Mouse (Mus musculus): ENCODE measurements around the gene Mical3. TPM values are rescaled to one million over a fixed set of nuclear protein-coding genes. Genes with fewer than 3 reads are reported as not detected.
A peak's percentile ranks its signal among the peaks of the same experiment; 100 is the strongest.

The Mical3 gene
- total RNA-seq, 4 experiments from 2014 or later = 55.7 to 68.0 (median 57.4) TPM

DNA sequence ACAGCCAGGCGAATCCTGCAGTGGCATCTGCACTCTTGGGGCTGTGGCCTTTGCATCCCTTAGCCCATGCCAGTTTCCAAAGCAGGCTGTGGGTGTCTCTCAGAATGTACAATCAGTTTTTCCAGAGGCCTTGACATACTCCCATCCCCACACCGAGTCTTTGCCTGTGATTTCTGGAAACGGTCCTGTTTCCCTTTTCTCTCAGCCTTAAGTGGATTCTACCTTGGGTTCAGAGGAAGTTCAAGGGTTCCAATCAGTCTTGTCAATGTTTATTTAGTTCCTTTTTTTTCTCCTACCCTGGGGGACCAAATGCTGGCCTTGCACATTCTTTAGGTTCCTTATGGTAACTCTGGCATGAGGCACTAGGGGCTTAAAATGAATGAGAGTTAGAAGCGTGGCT lies 16.0 kb upstream of the Mical3 start:
- DNase-seq (ENCODE audit: low spot score in 2 of 2) = no peak

DNA sequence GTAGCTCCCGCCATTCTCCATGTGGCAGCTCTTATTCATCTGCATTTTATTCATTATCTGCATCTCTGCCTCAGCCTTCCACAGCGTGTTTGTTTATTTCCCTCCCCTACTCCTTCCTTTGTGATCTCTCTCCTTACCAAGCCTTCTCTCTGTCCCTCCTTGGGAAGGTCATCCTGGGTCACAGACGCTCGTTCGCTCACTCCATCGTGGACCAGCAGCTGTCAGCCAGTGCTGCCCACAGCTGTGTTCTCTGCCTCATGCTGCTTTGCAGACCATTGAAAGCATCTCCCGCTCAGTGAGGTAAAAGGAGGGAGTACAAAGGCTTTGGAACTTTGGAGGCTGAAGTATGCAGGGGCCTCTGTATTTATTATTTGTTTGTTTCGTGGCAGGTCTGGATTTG lies 15.1 kb upstream of the Mical3 start:
- no peak for DNase-seq (ENCODE audit: low spot score in 2 of 2)

DNA sequence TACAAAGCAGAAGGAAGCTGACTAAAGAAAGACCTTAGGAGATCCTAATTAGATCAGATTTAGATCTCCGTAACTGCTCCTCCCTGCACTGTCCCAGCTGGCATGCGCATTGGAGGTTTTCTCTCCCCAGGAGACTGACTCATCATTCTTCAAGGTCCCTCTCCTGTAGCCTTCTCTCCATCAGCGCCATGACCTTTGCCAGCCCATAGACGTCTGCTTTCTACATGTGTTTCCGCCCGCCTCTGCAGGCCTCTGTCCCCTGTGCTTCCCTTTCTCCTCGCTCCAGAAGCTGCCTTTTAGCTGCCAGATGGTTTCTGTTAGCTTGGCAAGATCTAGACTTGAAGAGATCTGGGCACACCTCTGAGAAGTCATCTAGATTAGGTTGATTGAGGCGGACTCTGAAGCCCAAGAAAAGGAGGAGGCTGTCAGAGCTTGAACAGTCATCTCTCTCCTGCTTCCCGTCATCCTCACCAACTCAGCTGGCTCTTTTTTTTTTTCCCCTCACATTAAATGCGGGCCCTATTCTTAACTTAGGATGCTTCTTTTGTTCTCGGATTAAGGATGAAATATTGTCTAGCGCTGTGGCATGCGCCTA lies 14.3 kb upstream of the Mical3 start:
- DNase-seq (ENCODE audit: low spot score in 2 of 2) = no peak

DNA sequence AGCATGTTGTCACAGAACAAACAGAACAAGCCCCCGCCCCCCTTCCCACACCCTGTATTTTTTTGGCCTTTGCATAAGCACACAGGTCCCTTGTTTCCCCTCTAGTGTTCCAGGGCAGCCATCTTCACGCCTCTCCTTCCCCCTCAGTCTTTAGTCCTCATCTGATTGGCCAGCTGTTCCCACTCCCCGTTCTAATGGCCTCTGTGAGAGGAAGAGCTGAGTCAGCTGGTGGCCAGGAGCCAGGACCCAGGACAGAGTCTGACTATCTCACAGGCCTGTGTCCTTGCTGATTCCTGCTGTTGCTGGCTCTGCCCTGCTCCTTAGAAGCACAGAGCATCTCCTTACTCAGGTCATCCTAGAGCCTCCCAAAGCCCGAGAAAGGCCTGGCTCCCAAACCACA lies 13.3 kb upstream of the Mical3 start:
- peak in 1 of 2 experiments; percentile 34 for DNase-seq (ENCODE audit: low spot score in 2 of 2)

DNA sequence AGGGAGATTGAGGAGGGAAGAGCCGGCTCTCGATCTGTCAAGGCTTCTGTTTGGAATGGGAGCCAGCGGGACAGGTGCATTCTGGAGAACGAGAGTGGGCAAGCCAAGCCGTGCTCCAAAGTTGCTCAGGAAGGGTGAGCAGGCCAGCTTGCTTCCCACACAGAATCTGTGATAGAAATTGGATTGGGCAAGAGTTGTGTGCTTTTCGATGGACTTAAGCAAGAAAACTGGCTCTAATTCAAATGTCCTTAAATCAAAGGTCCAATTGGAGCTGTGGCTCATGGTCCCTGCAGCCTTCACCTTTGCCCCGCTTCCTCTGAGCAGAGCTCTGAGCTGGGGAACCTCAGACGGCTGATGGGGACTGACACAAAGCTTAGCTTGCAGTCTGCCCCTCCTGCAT lies 12.6 kb upstream of the Mical3 start:
- peak in 1 of 2 experiments; percentile 20 for DNase-seq (ENCODE audit: low spot score in 2 of 2)

DNA sequence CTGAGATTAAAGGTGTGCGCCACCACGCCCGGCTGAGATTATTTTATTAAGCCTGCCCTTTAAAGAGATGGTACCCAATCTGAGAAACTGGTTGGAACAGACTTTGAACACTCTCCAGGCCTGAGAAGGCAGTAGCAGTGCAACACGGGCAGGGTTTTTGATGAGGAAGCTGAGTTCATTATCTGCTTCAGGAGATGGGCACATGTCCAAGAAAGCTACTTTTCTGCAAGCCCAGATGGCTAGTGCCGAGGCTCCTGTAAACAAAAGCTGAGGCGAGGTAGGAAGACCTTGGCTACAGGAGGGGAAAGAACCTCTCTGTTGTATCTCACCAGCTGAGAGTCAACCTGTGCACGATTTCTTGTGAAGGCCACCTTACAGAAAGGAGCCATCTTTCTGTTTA lies 11.5 kb upstream of the Mical3 start:
- DNase-seq (ENCODE audit: low spot score in 2 of 2) = no peak

DNA sequence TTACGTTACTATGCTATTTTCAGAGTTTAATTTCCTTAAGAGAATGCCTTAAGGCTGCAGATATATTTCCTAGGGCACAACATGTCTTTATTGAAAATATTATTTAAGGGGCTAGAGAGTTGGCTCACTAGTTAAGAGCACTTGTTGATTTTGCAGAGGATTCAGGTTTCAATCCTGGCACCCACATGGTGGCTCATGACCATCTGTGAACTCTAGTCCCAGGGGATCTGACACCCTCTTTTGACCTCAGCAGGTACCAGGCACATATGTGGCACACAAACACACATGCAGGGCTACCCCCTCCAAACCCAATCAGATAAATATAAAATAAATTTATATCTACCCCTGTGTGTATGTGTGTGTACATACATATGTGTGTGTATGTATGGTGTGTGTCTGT lies 8.5 kb upstream of the Mical3 start:
- DNase-seq (ENCODE audit: low spot score in 2 of 2) = no peak

DNA sequence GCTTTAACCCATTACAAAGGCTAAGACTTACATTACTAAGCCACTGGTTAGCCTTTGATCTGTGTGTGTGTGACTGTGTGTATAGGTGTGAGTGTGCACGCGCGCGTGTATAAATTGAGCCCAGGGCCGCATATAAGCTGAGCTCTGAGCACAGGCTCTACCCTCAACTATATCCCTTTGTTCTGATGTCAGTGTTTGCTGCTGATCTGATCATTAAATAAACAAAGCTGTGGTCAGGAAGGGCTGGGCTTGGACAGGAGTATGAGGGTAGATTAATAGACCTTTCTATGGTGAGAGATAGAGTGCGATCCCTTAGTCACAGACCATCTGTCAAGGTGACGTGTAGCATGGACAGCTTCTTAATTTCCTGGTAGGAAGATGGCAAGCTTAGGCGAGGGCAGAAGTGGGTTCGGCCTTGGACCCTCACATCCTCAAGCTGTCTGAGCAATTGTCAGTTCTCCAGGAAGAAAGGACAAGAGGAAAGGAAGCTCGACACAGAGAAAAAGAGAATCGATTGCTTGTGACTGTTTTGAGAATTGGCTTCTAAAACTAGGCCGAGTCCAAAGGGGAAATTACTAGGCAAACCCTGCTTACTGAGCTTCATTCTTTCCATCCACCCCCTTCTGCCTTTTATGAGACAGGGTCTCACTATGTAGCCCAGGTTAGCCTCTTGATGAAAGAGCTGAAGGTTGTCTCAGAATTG lies 7.7 kb upstream of the Mical3 start:
- no peak for DNase-seq (ENCODE audit: low spot score in 2 of 2)

DNA sequence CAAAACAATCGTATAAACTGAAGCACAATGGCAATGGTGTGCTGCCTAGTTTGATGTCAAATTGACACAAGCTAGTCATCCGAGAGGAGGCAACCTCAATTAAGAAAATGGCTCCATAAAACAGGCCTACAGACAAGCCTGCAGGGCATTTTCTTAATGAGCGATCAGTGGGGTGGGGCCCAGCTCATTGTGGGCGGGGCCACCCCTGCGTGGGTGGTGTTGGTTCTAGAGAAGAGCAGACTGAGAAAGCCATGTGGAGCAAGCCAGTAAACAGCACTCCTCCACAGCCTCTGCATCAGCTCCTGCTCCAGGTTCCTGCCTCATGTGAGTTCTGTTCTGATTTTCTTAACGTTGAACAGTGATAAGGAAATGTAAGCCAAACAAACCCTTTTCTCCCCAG lies 6.4 kb upstream of the Mical3 start:
- DNase-seq (ENCODE audit: low spot score in 2 of 2) = no peak

DNA sequence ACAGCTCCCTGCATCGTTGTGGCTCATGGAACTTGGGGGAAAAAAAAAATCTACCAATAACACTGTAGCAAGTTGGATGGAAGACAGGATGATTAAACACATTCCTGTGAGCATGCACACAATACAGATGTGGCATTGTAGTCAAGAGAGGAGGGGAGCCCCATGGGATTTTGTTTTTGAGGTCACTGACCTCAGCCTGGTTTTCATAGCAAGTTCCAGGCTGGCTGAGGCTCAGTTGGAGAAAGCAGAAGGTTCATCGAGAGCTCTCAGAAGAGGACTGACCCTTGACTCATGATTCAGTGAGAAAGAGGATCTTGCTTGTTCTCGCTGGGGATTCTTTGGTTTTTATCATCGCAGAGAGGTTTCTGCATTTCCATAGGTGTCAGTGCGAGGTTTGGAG lies 4.1 kb upstream of the Mical3 start:
- DNase-seq (ENCODE audit: low spot score in 2 of 2) = no peak

DNA sequence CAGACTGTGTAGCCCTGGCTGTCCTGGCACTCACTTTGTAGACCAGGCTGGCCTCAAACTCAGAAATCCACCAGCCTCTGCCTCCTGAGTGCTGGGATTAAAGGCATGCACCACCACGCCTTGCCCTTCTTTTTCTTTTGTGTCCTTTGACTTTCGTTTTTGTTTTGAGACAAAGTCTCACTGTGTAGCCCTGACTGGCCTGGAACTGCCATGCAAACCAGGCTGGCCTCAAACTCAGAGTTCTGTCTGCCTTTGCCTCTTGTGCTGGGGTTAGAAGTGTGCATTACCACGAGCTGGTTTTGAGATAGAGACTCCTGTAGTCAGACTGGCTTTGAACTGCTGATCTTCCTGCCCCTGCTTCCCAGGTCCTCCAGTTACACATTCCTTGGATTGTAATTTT lies 3.5 kb upstream of the Mical3 start:
- no peak for DNase-seq (ENCODE audit: low spot score in 2 of 2)

DNA sequence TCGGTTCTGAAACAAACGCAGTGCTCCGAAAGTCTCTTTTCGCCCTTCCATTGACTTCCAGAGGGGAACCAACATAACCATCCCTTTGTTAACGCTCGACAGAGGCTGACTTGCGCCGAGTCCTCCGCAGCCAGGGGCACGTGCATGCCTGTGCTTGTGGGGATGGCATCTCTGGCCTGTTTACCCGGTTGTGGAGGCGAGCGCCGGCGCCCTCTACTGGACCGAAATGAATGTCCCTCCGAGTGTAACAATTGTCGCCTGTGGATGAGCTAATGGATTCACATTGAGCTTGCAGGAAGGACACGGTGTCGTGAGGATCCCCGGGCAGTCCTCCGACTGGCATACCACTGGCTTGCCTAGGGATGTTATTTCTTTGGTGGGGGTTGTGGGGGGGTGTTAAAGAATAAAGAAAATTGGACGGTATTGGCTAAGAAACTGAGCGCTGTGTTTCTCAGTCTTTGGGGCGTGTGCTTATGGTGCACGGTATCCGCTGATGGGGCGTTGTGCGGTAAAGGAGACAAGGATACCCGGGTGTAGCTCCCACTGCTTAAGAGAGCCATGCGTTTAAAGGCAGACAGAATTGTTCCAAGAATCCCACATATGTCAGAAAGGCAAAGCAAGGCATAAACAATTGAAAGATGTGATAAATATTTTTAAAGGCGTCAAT lies 627 bp downstream of the Mical3 start:
- peak; percentile 65 to 67 for DNase-seq (ENCODE audit: low spot score in 2 of 2)

DNA sequence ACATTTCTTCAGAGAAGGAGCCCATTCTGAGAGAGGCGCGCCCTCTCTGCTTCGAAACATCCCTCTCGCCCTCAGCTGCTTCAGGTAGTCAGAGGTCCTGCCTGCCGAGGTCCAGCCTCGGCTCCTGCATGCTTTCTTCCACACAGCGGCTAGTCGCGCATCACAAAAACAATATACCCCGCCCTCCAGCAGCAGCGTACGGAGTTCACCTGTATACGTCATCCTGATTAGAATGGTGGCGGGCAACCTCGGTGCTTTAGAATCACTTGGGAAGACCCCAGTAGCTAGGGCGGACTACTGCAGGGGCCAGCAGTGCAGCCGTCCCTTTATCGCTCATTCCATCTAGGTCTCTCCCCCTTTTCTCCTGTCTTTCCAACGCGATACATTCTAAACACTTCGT lies 1.3 kb downstream of the Mical3 start:
- DNase-seq (ENCODE audit: low spot score in 2 of 2) = no peak

DNA sequence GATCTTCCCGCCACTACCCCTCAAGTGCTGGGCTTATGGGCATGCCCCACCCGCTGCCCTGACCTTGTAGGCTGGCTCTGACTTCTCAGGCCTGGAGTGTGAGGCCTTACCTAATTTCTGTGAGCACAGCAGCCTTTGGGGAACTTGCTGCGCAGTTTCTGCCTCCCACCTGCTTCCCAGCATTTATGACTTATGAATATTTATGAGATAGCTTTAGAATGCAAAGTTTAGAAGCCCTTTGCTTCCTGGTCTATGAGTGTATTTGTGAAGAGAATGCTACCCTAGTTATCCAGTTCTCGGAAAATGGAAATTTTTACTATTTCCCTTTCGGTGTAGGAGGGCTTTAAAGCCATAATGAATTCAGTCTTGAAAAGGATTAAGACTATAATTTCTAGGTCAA lies 2.1 kb downstream of the Mical3 start:
- no peak for DNase-seq (ENCODE audit: low spot score in 2 of 2)

DNA sequence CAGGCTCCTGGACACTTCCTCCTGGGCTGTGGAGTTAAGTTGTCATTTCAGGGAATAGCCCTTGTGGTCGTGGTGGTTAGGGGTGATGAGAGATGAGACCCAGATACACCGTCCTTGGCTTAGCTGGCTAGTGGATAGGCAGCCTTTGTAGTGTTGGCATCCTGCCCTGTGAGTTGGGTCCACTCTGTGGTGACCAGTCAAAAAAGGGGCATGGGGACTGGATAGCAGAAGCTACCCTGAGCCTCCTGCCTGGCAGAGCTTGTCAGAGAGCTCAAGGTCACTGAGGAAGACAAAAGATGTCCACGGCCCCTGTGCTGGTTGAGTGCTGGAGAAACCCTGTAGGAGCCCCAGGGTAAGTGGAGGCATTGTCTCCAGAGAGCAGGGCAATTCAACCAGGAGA lies 3.1 kb downstream of the Mical3 start:
- DNase-seq (ENCODE audit: low spot score in 2 of 2) = no peak

DNA sequence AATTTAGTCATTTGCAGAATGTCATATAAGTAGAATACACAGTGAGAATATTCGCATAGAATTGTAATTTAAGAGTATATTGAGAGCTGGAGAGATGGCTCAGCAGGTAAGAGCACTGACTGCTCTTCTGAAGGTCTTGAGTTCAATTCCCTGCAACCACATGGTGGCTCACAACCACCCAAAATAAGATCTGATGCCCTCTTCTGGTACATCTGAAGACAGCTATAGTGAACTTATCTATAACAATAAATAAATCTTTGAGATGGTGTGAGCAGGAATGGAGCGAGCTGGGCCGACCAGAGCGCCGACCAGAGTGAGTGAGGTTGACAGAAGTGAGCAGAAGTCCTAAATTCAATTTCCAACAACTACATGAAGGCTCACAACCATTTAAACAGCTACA lies 4.6 kb downstream of the Mical3 start:
- no peak for DNase-seq (ENCODE audit: low spot score in 2 of 2)

DNA sequence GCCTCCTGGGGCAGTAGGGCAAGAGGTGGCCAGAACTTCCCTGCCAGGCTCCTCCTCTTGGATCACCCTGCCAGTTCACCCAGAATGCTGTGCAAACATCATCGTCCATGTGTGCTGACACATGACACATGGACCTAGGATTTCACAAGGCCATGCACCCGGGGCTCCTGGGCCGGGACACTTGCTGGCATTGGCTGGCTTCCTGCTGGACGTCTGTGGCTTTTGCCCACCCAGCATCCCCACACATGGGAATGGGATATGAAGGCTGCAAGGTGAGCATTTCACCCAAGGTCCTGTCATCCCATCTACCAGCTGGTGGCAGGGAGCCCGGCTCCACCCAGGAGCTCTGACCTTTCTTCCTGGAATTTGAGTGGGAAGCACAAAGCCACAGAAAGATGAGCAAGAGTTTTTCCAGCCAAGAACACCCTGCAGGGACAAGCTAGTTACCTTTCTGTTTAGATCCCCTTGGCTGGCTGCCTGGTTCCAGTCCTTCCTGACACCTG lies 8.0 kb downstream of the Mical3 start:
- peak in 1 of 2 experiments; percentile 23 for DNase-seq (ENCODE audit: low spot score in 2 of 2)

DNA sequence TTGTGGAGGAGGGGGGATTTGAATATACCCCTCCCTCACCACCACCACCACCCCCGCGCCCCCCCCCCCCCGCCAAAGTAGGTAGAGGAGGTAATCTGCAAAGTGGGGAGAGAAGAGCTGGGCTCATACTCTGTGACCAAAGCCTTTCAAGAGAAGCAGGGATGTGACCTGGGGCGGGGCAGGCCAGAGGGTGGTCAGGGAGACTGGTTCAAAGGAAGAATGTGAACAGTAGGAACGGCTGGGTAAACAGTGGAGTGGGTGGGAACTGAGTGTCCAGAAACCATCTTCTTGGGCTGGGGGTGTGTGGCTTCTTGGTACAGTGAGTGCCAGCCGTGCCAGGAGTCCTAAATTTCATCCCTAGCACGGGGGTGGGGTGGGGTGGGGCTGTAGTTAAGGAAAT lies 10.0 kb downstream of the Mical3 start:
- no peak for DNase-seq (ENCODE audit: low spot score in 2 of 2)

DNA sequence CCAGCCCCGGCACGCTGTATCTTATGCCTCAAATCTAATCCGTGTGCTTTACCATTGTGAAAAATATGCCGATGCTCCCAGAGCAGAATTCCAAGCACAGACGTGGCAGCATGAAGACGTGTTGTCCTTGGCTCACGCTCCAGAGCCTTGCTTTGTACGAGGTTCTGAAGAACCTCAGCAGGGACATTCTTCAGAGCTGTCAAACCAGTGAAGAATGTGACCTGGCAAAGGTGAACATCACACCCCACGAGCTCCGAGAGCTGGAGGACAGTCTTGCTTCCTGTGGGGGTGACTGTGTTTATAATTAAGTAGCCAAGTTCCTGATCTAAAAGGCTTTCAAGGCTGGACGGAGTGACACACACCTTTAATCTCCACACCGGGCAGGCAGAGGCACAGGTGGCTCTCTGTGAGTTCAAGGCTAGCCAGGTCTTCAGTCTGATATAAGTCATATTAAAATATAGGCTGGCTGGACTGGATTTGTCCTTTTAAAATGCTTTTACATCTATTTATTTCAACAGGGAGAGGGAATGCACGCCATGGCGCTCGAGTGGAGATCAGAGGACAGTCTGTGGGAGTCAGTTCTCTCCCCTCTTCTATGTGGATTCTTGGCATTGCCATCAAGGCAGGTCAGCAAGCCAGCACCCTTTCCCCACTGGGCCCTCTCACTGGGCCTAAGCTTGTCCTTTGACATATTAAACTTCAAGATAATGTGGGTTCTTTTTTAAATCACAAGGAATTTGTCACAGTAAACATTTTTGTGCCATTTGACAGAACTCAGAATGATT lies 12.6 kb downstream of the Mical3 start:
- DNase-seq (ENCODE audit: low spot score in 2 of 2) = no peak

DNA sequence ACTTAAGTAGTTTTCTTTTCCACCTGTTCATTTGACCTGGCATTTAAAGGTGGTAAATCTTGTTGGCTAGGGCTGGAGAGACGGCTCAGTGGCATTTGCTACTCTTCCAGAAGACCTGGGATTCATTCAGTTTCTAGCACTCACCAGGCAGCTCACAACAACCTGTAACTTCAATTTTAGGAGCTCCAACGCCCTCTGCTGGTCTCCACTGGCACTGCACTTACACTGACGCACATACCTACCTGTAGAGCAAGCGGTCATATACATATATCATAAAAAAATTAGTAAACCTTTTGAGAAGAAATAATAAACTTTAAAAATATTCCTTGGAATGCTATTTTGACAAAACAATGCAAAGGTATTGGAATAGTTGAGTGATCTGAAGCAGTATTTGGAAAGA lies 13.7 kb downstream of the Mical3 start:
- DNase-seq (ENCODE audit: low spot score in 2 of 2) = no peak

DNA sequence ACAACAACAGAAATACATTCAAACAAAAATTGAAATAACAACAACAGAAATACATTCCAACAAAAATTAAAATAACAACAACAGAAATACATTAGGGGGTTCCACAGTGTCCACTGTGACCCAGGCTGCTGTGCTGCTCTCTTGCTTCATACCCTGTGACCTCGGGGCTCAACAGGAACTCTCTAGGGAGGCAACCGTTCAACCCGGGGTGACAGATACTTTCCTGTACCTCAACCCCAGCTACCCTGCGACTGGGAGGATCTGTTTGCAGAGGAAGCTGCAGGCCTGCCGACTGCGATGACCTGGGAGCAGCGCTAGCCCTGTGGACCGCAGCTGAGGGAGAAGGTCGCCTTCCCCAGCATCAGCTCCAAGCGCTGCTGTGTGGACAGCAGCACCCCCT lies 14.4 kb downstream of the Mical3 start:
- DNase-seq (ENCODE audit: low spot score in 2 of 2) = no peak

DNA sequence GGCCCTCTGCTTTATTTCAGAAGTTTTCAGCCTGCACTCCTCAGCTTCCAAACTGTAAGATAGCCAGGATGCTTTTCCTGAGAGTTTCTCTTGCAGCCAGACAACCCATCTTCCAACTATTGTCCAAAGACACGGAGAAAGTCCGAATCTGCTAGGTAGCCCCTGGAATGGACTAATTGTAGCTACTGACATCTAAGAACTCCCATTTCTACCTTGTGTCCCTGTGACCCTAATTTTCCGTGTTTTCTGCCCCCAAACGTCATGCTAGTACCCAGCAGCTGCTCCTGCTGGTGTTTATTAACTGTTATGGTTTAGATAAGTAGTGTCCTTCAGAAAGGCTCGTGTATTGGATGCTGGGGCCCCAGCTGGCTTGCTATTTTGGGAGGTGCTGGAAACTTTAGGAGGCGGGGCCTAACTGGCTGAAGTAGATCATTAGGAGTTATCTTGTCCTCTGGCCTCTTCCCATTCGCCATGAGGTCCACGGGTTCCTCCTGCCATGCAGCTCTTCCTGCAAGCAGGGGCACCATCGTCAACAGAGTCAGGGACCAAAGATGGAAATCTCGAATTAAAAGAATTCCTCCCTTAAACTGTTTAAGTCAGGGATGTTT lies 19.2 kb downstream of the Mical3 start:
- no peak for DNase-seq (ENCODE audit: low spot score in 2 of 2)
